Mouse (Mus musculus): ENCODE data around the gene Spata48. TPM values are rescaled to one million over a fixed set of nuclear protein-coding genes. Genes with fewer than 3 reads are reported as not detected.

Gene Spata48
- polyA plus RNA-seq (2012; rRNA removed), result 1.2 and 2.5 TPM in 2 replicates

DNA sequence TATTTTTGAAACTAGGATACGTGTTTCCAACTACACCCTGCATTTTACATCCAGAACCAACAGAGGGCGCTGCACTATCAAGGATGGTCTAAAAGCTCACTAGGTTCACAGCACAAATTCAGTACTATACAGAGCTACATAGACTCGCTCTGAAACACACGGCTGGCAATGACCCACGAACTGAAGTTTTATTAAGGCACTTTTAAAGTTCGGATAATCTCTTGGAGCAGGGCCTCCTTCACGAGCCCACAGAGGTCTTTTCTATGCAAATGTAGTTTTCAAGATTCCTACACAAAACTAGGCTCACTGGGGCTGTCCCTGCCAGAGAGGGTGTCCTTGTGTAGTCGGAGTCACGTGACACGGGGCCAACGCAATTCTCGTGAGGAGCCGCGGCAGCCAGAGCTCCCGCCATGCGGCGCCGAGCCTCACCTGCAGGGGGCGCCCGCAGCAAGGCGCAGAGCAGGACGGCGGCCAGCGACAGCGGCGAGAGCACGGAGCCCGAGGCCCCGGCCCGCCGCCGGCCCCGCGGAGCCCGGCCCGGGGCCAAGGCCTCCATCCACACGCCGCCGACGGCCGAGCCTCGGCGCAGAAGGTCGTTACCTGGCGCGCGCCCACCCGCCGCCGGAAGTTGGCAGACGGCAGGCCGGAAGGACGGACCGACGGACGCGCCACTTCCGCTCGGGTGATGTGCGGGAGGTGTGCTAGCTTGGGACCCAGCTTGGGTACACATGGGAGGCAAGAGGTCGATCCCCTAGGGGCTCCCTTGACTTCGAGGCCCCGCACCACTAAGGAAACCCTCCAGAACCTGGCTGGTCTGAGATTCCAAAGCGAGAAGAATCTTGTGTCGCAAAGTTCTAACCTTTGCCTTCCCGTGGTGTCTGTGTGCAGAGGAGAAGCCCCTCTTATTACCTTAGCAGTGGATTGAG is at the start of gene Spata48, which contains the start of gene Zpbp:
TSS of gene Spata48 (plus strand) at position 460 of the 926 bp plus-strand sequence.
TSS of gene Zpbp (minus strand) at position 774 of the 926 bp plus-strand sequence.

Other genes with a start within 250 kb of the Spata48 start
- gene Zpbp, start 314 bp downstream of the Spata48 start, polyA plus RNA-seq (2012; rRNA removed), result not detected in 2 replicates
- not detected in 2 replicates for gene 4930512M02Rik, start 165.7 kb downstream of the Spata48 start, polyA plus RNA-seq (2012; rRNA removed)
- 10.7 and 12.3 TPM in 2 replicates for gene Ikzf1, start 222.9 kb downstream of the Spata48 start, polyA plus RNA-seq (2012; rRNA removed)

Measured in colon, adult 2 months (tissue).